Mouse (Mus musculus) fibroblast of lung, adult 2 months (primary cell): ENCODE results near the gene Arap2.

Source experiments
- DNase-seq: peaks from one replicate; pipeline ENCODE4 v3.0.0-alpha.2; 2011; ENCODE audit warnings: low read depth

Gene Arap2

DNA sequence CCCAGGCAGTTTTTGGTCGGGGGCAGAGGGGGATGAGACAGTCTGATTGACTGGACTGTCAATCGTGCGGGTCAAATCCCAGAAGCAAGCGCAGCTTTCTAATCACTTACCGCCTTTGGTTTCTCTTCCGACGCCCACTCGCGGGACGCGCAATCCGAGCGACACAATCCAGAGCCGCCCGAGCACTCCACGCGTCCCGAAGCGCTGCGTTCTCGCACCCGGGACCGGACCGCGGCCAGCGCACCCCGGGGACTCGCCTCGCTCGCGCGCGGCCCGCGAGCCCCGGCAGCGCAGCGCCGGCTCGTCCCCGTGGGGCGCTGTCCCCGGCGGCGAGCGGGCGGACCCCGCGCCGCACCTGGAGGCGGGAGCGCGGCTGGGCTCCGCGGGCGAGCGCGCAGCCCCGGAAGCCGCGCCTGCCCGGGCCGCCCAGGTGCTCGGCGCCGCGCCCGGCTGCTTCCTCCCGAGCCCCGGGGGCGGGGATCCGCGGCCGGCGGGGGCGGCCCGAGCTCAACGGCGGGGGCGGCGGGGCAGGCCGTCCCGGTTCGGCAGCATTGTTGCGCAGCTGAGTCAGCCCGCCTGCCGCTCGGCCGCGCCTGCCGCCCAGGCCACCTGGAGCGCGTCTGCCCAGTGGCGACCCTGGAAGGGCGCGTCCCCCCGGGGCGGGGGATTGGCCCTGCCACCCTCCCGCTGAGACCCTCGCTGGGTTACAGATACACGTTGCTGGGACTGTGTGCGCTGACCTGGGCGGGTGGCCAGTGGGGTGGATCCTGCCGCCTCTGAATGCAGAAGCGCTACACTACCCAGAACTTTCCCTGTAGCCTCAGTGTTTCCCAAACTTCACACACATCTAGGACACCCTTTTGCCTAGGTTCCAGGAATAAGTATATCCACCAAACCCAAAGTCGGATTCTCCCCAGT lies at the start of gene Arap2:
Gene Arap2, minus strand, starts transcription at position 376 of the 918 bp plus-strand sequence.
- no peak for DNase-seq

DNA sequence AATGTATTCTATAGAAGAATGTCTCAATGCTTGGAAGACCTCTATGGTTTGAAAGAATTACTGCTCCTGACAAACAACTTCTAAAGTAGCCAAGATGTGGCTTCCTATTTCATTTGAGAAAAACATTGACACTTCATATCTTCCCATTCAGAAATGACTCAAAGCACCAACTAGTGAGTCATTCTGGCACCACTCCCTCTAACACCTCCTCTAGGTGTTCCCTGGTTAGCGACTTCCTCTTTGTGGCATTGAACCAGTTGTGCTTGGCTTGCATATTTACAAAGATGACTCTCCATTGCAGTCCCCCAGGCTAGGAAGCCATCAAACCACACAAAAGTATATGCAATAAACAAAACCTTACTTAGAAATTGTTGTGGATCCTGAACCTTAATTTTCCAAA lies 49.8 kb upstream of the Arap2 start:
- DNase-seq = no peak

- no peak for DNase-seq
Observed at GRCm38 (mm10) chr5:62814072-62814414, 48.1 kb upstream of the Arap2 start.

DNA sequence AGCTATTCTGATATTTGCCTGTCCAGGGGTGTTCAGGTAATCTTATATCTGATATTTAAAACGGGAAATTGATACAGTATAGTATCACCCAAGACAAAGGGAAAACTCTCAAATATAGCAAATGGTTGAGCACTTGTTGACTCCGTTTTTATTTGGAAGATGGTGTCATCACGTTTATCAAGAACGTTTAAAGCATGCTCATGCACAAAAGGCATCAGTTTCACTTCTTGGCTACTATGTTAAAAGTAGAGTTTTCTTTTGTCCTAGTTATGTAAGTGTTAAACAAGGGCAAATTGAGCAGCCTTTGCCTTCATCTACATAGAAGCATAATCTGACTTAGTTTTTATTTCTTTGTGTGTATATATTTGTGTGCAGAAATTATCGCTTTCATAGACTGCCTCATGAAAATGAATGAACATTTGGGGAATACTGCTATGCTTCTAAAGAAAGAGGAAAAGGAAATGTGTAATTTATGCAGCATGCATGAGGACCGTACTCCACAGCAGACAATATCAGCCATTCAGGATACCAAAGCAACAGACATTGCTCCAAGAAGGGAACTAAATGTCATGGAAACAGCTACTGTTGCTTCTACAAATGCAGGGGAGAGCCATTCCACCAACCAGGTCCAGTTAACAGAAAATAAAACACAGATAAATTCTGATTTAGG lies 47.6 kb upstream of the Arap2 start, which contains the start of gene Dthd1:
Gene Dthd1, plus strand, starts transcription at position 422 of the 670 bp plus-strand sequence.
- no peak for DNase-seq

- no peak for DNase-seq
Observed at GRCm38 (mm10) chr5:62792776-62793175, 26.8 kb upstream of the Arap2 start.

DNA sequence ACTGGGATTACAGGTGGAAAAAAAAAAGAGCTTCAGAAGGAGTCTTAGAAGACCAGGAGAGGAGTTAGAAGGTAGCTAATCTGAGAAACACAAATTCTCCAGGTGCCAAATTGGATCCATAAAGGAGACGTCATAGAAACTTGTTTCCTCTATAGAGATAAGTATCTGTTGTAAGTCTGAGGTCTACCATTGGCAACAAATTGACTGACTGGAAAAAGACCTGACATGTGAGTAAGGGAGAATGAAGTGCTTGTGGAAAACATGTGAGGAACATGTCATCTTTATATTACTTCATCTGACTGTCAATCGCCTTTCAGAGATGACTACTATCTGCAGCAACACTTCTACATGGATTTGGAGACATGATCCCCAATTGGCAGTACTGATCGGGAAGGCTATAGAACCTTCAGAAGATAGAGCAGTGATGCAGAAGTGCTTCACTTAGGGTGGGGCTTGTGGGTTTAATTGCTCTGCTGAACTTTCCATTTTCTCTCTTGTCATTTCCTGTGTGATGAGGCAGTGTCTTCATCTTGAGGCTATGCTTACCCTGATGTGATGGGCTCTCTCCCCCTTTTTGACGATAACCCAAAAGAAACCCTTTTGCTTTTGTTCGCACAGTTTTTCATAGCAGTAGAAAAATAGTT lies 25.1 kb upstream of the Arap2 start:
- DNase-seq = no peak

GRCm38 (mm10) chr5:62786809-62787208 lies 20.9 kb upstream of the Arap2 start:
- DNase-seq = no peak

DNA sequence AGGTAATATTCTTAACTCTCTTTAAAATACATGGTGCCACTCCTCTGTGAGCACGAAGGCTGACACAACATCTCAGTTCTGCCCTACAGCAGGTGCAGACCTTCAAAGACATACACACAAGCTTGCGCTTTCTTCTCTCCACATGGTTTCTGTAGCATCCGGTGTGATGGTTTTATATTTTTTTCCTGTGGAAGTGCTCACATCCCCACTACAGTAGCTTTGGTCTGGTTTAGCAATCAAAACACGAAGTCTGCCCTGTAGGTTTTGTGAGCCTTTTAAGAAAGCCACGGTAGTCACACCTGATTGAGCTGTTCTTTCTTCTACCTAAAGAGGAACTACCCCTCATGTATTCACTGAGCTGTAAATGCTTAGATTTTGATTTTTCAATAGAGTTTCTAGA lies 12.7 kb upstream of the Arap2 start:
- DNase-seq = no peak

- DNase-seq = no peak
Observed at GRCm38 (mm10) chr5:62777804-62778203, 11.8 kb upstream of the Arap2 start.

DNA sequence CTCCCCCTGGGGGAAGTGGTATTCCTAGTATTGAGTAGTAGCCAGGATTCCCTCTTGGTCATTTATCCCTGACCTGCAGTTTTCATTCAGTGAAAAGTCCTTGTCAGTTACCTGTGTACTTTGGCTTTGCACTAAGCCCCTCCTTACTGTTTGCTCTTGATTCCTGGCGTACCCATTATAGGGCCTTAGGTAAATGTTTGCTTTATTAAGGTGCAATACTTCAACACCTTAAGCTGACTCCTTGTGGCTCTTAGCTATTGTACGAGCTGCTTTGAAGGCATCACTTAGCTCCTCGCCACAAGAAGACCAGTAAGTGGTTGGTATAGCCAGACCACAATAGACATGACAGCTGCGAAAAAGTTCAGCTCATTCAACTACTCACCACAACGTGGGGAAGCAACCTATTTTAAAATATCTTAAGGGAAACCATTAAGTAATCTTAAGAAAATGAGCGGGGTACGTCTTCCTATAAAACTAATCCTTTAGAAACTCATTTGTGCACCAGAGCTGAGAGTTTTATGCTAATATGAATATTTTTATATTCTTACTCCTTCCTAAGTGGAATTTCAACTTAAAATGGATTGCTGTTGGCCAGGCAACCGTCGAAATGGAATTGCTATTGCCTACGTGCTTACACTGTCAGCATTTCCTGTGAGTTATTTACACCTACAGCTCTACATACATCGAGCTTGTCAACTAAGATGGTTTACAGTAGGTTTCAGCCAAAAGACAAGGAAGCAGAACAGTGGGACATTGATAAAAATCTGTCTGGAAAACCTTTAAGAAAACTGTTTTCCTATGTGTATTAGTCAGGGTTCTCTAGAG lies 6.0 kb upstream of the Arap2 start:
- no peak for DNase-seq

- no peak for DNase-seq
Observed at GRCm38 (mm10) chr5:62765459-62765783, 538 bp downstream of the Arap2 start.

GRCm38 (mm10) chr5:62764161-62764560 lies 1.8 kb downstream of the Arap2 start:
- no peak for DNase-seq

GRCm38 (mm10) chr5:62763046-62763445 lies 2.9 kb downstream of the Arap2 start:
- DNase-seq = no peak

DNA sequence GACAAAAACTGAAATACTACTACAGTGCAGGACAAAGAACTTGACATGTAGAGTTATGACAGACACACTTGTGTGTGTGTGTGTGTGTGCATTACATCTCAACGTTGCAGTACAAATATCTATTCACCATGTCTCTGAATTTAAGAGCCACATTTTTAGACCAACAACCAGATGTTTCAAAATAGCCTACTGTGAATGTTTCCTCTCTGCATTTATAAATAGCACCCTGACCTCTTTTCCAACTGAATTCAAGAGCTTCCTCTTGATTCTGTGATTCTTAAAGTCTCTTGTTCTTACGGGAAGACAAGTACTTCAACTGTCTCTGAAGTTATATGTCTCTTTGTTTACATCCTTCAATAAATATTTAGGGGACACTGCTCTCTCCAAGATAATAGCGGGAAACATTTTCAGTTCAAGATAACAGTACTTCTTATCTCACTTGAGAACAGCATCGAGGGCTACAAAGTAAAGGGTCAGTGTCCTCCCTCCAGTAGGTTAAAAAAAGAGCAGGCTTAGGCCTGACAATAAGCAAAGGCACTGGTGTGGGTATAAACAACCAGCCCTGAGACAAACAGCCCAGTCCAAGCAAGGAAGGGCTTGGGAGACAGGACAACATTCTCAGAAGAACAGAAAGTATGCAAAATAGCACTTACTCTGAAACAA lies 3.5 kb downstream of the Arap2 start:
- DNase-seq = no peak

DNA sequence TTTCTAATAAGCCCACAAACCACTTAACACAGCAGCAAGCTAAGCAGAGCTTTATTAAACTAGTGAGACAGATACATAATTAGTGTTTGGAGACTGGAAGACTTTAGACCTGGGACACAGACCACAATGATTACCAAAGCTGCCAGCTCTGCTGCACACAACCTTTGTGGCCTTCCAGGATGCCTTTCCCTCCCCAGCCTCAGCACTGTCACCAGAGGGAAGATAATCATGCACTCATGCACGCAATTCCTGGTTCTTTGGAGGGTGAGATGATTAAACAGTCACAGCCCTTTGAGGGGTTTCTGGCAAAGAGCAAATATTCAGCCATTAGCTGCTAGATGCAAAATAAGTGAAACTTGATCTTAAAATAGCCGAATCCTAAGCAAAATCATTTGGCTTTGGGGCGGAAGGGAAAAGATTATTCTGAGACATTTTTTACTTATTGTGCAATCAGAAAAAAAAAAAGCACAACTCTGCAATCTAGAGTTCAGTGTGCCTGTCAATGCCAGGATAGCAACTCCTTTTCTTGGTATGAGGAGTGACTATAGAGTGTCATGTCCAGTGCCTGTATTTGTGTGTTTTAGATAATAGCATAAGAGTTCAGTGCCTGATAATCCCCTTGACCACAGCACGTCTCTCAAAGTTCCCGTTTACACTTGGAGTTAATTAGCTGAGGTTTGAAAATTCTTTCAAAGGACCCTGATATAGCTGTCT lies 5.0 kb downstream of the Arap2 start:
- DNase-seq = no peak

DNA sequence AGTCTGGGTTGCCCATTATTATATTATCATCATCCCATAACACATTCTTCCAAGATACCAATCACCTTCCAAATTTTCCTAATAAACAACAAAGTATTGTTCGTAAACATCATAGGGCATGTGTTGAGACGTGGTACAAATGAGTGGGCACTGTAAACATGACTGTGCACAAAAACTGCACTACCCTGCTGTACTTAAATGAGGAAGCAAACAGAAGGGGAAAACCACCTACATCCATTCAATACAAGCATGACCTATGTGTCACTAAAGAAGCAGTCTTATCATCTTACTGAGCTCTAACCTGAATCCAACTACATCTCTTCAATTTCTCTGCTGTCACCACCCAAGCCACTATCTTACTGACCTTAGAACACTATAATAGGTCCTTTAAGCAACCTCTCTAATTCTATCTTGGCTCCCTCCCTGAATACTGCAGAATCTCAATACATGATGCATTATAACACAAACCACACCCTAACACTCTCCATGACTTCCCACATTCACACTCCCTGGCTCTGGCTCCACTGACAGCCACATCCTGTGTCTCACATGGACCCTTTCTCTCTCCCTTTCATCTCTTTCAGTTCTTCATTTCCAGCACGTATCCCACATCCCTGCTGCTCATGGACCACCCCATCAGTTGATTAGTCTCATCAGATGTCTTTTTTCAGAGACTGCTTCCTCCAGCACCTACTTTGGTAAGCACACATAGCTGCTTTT lies 10.0 kb downstream of the Arap2 start:
- DNase-seq = no peak

DNA sequence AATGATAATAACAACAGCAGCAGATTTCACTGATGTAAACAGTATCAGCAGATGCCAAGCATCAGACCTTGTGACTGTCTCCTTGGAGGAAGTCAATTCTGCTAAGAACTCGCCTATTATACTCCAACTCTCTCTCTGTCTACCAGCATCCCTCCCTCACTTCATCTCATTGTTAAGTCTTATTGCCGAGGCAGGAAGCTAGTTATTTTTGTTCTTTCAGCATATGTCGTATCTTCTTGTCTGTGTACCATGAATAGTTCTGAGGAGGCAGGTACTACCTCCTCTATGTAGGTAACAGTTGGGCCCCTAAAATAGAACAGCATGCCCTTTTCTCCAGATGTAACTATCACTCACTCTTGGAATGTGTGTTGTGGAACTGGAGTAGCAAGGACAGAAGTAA lies 13.0 kb downstream of the Arap2 start:
- DNase-seq = no peak

- DNase-seq = no peak
Observed at GRCm38 (mm10) chr5:62751692-62752091, 14.3 kb downstream of the Arap2 start.

DNA sequence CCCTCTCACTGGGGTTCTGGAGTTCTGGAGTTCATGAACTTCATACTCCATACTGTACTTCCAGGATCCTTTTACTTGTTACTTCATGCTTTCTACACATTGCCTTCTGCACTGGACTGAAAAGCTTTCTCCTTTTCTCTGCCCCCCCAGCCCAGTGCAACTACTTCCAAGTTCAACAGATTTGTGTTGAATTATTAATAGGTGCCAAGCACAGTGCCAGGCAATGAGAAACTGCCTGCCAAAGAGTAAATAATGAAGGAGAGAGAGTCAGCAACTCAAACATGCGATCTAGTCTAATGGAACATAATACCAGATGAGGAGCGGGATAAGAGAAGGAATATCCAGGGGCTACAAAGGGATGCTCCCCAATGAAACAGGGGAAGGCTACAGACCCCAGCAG lies 17.8 kb downstream of the Arap2 start:
- DNase-seq = no peak

GRCm38 (mm10) chr5:62743220-62743922 lies 22.6 kb downstream of the Arap2 start:
- DNase-seq = no peak
